Mouse (Mus musculus): ENCODE measurements at regions not wholly inside any gene's neighbourhood (a gene's known extent, or its start where the extent isn't known, plus 50 kb on each side); places are given as distances from the start of the nearest gene placed in this dataset.

GRCm38 (mm10) chr4:124321221-124321620, 289.4 kb downstream of the 3100002H09Rik start:
- TF ChIP-seq POLR2A (IDR thresholded peaks at IDR 0.05; ENCODE audit: low read depth, low read length), result no peak
- no peak for TF ChIP-seq CTCF (IDR thresholded peaks at IDR 0.05; ENCODE audit: extremely low read depth, insufficient read depth, insufficient read length, insufficient replicate concordance)

Measured in spleen, adult 2 months (tissue).